Mouse (Mus musculus): ENCODE measurements around the gene Lsm14a. TPM values are rescaled to one million over a fixed set of nuclear protein-coding genes. Genes with fewer than 3 reads are reported as not detected.

Lsm14a gene
- total RNA-seq (2021): 100 to 1,000 TPM; 108 to 110 TPM
- long read RNA-seq, experiment 1, transcript Lsm14a-201 (11 exons, 2,944 nt): major isoform, 70 of 144 reads
- long read RNA-seq, experiment 1, partial matches to known transcripts: 5 of 144 reads
- long read RNA-seq, experiment 1, other reads (novel, unspliced or antisense): 68 of 144 reads
- long read RNA-seq, experiment 2, transcript Lsm14a-201 (11 exons, 2,944 nt): major isoform, 11 of 25 reads
- long read RNA-seq, experiment 2, partial matches to known transcripts: 2 of 25 reads
- long read RNA-seq, experiment 2, other reads (novel, unspliced or antisense): 12 of 25 reads

DNA sequence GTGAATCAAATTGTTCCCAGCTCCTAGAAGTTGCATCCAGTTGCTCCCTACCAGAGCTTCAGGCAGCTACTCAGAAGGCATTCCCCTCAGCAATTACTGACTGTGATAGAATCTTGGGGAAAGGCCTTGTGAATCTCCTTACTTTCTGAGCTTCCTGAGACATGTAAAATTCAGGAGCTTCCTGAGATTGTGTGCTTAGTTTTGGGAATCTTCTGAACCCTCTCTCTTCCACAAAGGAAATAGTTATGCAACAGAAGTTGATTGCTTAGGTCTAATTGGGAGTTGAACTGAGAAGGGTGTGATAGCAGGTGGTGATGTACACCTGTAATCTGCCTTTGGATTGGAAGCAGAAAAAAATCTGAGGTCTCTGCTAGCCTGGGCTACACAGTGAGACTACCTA is at the start of gene Lsm14a:
Gene Lsm14a (minus strand): TSS at position 101 of the 400 bp plus-strand sequence.
- no peak for DNase-seq

DNA sequence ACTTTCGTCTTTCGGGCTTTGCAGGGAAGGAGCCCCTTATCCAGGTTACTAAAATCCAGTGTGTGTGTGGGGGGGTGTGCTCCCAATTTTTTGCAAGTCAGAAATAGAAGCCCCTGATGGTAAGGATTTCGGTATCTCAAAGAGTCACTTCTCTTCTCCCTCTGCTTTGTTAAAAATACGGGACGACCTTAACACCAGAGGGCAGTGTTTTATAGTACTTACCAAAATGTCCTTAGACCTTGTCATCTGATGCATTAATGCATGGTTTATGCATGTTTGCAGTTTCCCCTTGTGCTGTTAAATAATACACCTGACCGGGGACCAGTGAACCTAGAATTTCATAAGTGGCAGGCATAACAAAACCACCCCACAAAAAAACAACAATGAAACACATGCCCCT is 45.8 kb upstream of the Lsm14a start:
- DNase-seq: peak; percentile 11

- DNase-seq: no peak
These were observed 40.5 kb upstream of the Lsm14a start for GRCm38 (mm10) chr7:34433597-34433996.

GRCm38 (mm10) chr7:34421201-34421600 is 28.1 kb upstream of the Lsm14a start:
- DNase-seq: no peak

- DNase-seq: peak; percentile 62
These were observed 14.4 kb upstream of the Lsm14a start for GRCm38 (mm10) chr7:34407492-34407891.

DNA sequence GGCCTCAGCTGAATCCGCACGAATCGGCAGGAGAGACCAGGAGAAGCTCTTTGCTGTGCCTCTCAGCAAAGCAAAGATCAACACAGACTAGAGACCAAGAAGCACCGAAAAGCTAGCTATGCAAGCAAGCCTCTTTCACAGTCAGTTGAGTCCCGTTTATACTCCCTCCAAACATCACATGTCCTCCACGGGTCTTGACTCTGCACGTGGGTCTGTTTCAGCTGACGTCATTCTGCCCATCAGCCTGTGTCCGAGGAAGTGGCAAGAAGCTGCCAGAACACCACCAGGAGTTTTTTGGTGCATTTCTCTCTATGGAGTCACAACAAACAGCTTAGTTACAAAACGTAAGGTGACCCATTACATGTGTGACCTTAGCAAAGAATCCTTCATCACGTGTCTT is 10.8 kb upstream of the Lsm14a start:
- no peak for DNase-seq

DNA sequence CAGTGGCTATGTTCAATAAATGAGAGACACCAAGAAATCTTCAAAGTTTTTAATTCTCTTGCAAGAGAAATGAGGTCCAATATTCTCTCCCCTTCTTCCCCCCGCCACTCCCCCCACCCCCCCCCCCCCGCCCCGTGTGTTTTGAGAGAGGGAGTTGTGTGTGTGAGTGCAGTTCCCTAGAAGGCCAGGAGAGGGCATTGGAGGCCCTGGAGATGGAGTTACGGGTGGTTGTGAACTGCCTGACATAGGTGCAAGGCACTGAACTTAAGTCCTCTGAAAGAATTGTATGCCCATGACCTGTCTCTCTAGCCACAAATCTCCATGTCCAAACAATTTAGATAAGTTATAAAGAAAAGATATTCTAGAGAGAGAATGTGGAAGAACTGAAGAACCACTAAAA is 7.0 kb upstream of the Lsm14a start:
- no peak for DNase-seq

- no peak for DNase-seq
These were observed 5.7 kb upstream of the Lsm14a start for GRCm38 (mm10) chr7:34398831-34399230.

GRCm38 (mm10) chr7:34396791-34397190 is 3.7 kb upstream of the Lsm14a start:
- no peak for DNase-seq

- DNase-seq: no peak
These were observed 2.6 kb upstream of the Lsm14a start for GRCm38 (mm10) chr7:34395761-34396160.

DNA sequence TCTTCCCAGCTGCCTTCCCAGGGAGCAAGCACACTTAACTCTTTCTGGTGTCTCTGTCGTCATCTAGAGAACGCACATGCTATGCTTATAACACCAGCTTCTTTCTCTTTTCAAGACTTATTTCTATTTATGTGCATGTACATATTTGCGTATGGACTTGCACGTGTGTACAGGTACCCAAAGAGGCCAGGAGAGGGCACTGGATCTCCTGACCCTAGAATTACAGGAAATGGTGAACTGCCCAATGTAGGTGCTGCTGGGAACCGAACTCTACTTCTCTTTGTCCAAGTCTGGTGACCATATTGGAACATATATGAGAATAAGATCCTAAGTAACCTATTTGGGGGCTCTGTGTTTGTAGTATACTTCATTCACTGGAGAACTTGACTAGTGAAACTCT is 1.5 kb upstream of the Lsm14a start:
- no peak for DNase-seq

DNA sequence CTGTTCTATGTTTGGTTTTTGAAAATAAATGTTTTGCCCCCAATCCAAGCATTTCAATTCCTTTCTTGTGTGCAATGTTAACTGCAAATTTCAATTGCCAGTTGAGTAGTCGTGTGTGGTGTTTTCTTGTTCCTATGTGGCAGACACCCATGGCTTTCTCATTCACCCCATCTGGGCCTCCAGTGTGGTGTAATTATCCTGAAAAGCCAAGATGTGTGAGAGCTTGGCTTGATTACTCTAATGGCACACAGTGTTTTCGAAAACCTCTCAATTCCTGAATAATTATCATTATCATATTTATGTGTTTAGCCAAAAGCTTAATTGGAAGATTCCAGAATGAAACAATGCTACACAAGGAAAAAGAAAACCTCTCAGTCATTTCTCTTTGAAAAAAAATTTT is 976 bp upstream of the Lsm14a start:
- DNase-seq: no peak

DNA sequence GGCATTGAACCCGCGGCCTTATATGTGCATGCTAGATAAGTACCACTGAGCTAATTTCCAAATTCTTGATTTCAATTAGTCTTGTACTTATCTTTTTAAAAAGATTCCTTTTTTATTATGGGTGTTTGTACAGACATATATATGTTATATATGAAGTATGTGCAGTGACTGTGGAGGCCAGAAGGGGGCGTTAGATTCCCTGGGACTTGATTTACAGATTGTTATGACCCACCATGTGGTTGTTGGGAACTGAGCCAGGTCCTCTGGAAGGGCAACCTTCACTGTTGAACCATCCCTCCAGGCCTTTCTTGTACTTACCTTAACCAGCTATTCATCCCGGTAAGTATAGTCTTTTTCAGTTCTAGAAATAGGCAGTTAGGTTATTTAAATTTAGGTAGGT is 780 bp downstream of the Lsm14a start:
- DNase-seq: no peak

DNA sequence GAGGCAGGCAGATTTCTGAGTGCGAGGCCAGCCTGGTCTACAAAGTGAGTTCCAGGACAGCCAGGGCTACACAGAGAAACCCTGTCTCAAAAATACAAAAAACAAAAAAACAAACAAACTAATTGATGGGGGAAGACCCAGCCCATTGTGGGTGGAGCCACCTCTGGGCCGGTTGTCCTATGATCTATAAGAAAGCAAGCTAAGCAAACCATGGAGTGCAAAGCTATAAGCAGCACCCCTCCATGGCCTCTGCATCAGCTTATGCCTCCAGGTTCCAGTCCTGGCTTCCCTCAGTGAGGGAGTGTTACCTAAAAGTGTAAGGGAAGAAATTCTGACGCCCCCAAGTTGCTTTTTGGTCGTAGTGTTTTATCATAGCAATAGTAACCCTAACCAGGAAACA is 1.4 kb downstream of the Lsm14a start:
- DNase-seq: no peak

GRCm38 (mm10) chr7:34390834-34391155 is 2.3 kb downstream of the Lsm14a start:
- no peak for DNase-seq

DNA sequence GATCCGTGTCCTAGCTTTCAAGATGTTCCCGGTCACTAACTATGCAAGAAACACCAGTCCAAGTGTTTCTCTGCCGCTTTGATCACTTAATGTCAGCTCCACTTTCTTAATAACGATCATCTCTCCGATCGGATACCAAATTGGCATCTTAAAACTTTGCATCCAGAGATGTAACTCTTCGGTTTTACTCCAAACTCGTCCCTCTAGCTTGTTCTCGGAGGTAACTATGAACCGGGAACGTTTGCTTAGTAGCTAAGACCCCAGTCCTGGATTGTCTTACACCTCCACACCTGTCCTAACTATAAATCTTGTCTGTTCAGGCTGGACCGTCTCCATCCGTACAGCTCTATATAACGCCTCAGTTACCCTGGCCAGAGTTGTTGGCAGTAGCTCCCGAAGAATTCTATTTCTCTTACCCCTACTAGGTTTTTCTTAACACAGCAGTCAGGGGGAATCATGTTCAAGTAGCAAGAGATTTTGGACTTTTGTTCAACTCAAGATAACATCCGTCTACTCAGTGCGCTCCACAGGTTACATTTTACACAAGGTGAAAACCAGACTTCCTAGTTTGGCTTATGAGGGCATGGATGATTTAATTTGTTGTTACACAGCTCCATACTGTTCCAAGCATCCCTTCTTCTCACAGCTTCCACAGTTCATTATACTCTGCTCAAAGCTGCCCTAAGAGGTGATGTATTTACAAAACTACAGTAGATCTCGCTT is 2.8 kb downstream of the Lsm14a start:
- DNase-seq: peak; percentile 20

DNA sequence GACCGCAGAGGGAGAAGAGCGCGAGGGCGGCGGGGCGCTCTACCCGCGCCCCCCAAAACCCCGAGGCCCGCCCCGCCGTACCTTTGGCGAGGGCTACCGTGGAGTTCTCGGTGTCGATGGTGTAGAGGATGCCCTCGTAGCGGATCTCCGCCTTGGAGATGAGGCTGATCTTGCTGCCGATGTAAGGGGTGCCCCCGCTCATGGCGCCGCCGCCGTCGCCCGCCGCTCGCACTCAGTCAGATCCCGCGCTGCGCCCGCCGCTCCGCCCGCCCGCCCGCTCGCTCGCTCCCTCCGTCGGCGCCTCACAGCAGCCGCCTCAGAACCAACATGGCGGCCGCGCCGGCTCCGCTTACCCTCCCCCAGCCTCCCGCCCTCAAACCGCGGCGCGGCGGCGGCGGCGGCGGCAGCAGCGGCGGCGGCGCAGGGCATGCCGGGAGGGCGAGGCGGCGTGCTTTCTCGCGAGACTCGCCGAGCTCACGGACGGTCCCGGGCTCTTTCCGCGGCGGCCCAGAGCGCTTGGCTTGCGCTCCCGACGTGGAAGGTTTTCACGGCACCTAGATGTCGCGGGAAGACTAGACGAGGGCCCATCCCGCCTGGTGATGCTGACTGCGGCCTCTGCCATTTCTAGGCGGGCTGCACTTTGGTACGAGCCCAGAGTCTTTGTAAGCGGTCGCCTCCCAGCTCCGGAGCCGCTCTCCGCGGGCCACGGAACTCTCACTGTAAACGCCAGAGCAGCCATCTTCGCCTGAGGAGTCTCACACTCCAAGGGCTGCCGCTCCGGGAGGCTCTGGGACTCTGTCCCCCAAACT is 3.6 kb downstream of the Lsm14a start:
- peak; percentile 96 for DNase-seq

DNA sequence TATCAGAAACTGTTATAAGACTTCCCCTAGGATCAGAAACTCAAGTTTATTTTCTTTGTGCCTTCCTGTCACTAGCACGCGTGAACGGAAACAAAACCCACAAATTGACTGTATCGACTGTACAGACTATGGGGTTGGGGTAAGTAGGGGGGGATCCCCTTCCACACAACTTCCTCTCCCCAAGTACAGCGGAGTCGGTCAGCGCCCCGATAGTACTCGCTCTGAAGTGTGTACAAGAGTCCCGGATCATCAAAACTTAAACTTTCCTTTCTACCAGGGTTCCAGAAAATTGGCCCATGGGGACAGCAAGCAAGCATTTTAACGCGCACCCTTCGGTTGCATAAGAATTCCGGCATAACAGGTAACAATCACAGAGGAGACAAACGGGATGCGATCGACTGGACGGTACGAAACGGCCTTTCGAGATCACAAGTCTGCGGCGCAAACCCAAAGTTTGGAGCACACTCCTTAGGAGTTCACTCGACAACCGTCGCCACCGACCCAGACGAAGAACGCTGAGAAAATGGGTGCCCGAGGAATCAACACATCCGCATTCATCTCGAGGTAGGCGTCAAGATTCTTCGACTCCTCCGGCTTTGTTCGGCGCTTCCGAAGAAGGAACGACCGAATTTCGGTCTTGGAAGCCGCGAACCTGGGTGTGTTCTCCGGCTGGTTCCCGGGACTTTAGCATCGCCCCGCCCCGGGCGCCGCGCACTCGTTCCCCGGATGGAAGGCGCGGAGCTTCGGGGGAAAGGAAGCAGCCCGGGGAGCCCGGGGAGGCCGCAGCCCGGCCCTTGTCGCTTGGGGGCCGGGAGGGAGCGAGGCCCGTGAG is 4.5 kb downstream of the Lsm14a start:
- peak; percentile 81 for DNase-seq

DNA sequence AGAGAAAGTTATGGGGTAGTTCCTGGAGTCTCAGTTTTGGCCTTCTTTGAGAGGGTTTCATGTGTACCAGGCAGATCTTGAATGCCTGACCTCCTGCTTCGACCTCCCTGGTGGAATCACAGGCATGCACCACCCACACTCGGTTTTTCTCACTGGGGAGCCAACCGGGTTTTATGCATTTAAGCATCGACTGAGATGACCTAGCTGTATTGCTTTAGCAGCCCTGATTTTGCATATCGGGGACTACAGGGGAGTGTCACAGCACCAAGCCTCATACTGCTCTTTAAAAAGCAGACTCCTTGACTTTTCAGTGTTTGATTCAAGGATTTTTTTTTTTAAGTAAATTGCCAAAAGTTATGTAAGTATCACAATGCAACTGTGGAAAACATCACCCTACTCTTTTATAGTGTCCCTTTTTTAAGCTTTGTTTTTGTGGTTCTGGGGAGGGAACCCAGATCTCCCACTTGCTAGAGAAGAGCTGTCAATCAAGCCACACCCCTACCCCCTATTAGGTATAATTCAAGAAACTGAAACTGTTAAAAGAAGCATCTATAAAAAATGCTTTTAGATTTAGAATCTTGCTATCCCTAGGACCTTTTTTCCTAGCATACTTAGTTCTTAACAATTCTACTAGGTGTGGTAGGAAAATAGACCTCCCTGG is 5.2 kb downstream of the Lsm14a start:
- peak; percentile 28 for DNase-seq

- DNase-seq: no peak
These were observed 10.3 kb downstream of the Lsm14a start for GRCm38 (mm10) chr7:34382803-34383202.

DNA sequence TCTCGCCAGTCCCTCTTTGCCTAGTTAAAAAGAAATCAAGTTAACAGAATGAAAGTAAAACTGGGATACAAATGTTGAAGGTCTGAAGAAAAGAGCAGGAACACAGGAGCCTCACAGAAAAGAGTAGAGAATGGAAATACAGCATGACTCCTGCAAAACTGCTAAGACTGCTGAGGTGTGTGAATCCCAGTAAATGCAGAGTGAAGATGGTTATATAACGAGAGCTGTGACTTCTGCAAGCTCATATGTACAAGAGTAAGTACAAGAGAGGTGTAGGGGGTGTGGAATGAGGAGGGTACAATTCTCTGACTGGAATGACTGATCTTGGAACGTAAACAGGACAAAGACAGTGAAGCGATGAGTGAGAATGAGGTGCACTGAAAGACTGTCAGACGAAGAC is 11.4 kb downstream of the Lsm14a start:
- no peak for DNase-seq

DNA sequence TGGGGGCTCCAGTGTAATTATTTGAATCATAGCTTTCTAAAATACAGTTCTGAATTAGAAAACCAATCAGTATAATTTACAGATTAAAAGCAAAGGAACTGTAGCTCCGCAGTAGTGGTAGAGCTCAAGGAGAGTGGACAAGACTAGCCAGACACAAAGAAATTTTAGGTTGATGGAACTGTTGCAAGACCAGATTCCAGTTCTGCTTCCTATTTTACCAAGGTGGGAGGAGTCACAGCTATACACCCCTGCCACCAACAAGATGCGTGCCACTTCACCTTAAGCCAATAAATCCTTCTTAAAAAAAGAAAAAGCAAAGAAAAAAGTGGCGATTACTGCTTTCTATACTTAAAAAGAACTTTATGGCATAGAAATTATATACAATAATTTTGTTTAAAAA is 12.8 kb downstream of the Lsm14a start:
- no peak for DNase-seq
